ENCODE assay signal across 24 mouse cellular contexts in the genomic region with DNA sequence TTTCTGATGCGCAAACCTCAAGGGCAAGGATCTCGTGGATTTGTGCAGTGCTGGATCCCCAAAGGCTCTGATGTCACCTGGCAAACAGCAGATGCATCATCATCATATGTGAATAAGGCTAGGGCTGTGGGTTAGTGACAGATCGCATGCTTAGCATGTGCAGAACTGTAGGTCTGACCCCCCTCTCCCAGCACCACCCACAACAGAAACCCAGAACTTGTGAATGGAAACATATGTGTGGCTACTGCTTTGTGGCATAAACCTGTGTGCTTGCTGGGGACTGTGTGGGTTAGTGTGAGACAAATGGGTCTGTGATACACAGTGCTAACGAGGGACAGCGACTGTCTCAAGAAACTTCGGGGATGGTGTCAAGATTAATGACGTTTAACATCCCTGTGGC. TPM values are rescaled to one million over a fixed set of nuclear protein-coding genes. Genes with fewer than 3 reads are reported as not detected.
A peak's percentile ranks its signal among the peaks of the same experiment; 100 is the strongest.
DNase-seq lines count a peak whose midpoint lies in the region; ATAC-seq and TF ChIP-seq lines count a peak whose summit lies in the region.
"Had no signal": no experiment of that assay in that cellular context is flagged by ENCODE, and none has a peak within 500 bp of the region (broad histone marks: within the 10 kb centered on the region; RNA-seq: fewer than 3 reads in every experiment).

No protein-coding gene starts in this region.

- peaks cover 76% of the 10 kb centered on the region for H3K36me3 ChIP-seq in hindbrain, embryonic 13.5 days
- H3K36me3 ChIP-seq in hindbrain, embryonic 11.5 days (ENCODE audit: control insufficient read depth, insufficient read depth, low read length): peaks cover 20% of the 10 kb centered on the region
- peaks cover 83% of the 10 kb centered on the region for H3K36me3 ChIP-seq in midbrain, embryonic 13.5 days
- peaks cover 45% of the 10 kb centered on the region for H3K36me3 ChIP-seq in midbrain, embryonic 11.5 days (ENCODE audit: control insufficient read depth, insufficient read depth, low read length)
- peaks cover 85% of the 10 kb centered on the region for H3K36me3 ChIP-seq in E14TG2a.4 (ENCODE audit: insufficient read depth, low read length)
- peaks cover 23% of the 10 kb centered on the region for H3K36me3 ChIP-seq in thymus, adult 2 months (ENCODE audit: control insufficient read depth, insufficient read depth, low read length)

- no peak for DNase-seq in hindbrain, embryonic 11.5 days (ENCODE audit: low spot score)
- DNase-seq in midbrain, embryonic 11.5 days (ENCODE audit: low spot score, missing footprints): no peak
- peak; percentile 39 to 58 for DNase-seq in natural killer cell, adult 2 months (ENCODE audit: low spot score in 2 of 2)
- DNase-seq in thymus, adult 2 months: no peak
- DNase-seq: adrenal gland, adult 8-10 months; forebrain, postnatal 0 days; gastrocnemius, postnatal 14 days; heart, adult 18-20 months; heart, postnatal 10 days; kidney, adult 18-20 months; kidney, postnatal 4 days; lung, adult 18-20 months; lung, postnatal 10 days had no signal

- H3K27me3 ChIP-seq in hindbrain, embryonic 13.5 days: no peaks in the 10 kb centered on the region
- H3K27me3 ChIP-seq in hindbrain, embryonic 11.5 days (ENCODE audit: control insufficient read depth, insufficient read depth, low read length): no peaks in the 10 kb centered on the region
- no peaks in the 10 kb centered on the region for H3K27me3 ChIP-seq in midbrain, embryonic 13.5 days
- H3K27me3 ChIP-seq in midbrain, embryonic 11.5 days (ENCODE audit: control insufficient read depth, insufficient read depth, low read length): no peaks in the 10 kb centered on the region
- peaks cover 40% of the 10 kb centered on the region for H3K27me3 ChIP-seq in E14TG2a.4 (ENCODE audit: insufficient read depth, low read length)
- no peaks in the 10 kb centered on the region for H3K27me3 ChIP-seq in thymus, adult 2 months (ENCODE audit: control insufficient read depth, insufficient read depth, low read length)
- H3K27me3 ChIP-seq: embryonic facial prominence, embryonic 12.5 days; limb, embryonic 12.5 days had no signal

- TF ChIP-seq POLR2A in thymus, adult 2 months (IDR thresholded peaks at IDR 0.05; ENCODE audit: control insufficient read depth, extremely low read depth, insufficient read depth, low read length, poor library complexity): no peak

- no peaks in the 10 kb centered on the region for H3K9me3 ChIP-seq in hindbrain, embryonic 13.5 days
- H3K9me3 ChIP-seq in hindbrain, embryonic 11.5 days (ENCODE audit: control insufficient read depth, low read length): no peaks in the 10 kb centered on the region
- H3K9me3 ChIP-seq in midbrain, embryonic 13.5 days: no peaks in the 10 kb centered on the region
- H3K9me3 ChIP-seq in midbrain, embryonic 11.5 days (ENCODE audit: control insufficient read depth, low read length): no peaks in the 10 kb centered on the region
- H3K9me3 ChIP-seq in E14TG2a.4 (ENCODE audit: low read length): no peaks in the 10 kb centered on the region
- H3K9me3 ChIP-seq: embryonic facial prominence, embryonic 12.5 days; heart, embryonic 12.5 days; limb, embryonic 12.5 days; liver, embryonic 12.5 days; midbrain, embryonic 10.5 days had no signal

- no peak overlapping the region for H3K4me3 ChIP-seq in hindbrain, embryonic 13.5 days
- H3K4me3 ChIP-seq in hindbrain, embryonic 11.5 days (ENCODE audit: low read depth, low read length): no peak overlapping the region
- H3K4me3 ChIP-seq in midbrain, embryonic 13.5 days (replicated peaks): no peak overlapping the region
- H3K4me3 ChIP-seq in midbrain, embryonic 11.5 days (ENCODE audit: low read depth, low read length): no peak overlapping the region
- H3K4me3 ChIP-seq in E14TG2a.4 (replicated peaks; ENCODE audit: low read length): peak overlapping the region; percentile 48; the same call in 1 of the 2 replicates
- no peak overlapping the region for H3K4me3 ChIP-seq in thymus, adult 2 months (ENCODE audit: control insufficient read depth, insufficient read depth, low read length)
- H3K4me3 ChIP-seq: embryonic facial prominence, embryonic 12.5 days; heart, embryonic 12.5 days; limb, embryonic 12.5 days; liver, embryonic 12.5 days; midbrain, embryonic 10.5 days; myocyte had no signal

- no peak for ATAC-seq in hindbrain, embryonic 13.5 days (ENCODE audit: low FRiP score)
- ATAC-seq in hindbrain, embryonic 11.5 days (ENCODE audit: low FRiP score): no peak
- no peak for ATAC-seq in midbrain, embryonic 13.5 days
- no peak for ATAC-seq in midbrain, embryonic 11.5 days (ENCODE audit: low FRiP score)
- ATAC-seq: activated CD4-positive, CD25-positive, alpha-beta regulatory T cell, adult 4 months; inflammation-experienced regulatory T-cells, adult 6 months; liver, embryonic 12.5 days had no signal

- WGBS in hindbrain, embryonic 13.5 days: 67% methylated on average over 7 of the region's 7 CpGs
- 71% methylated on average over 7 of the region's 7 CpGs for WGBS in hindbrain, embryonic 11.5 days
- 81% methylated on average over 7 of the region's 7 CpGs for WGBS in midbrain, embryonic 13.5 days
- 92% methylated on average over 7 of the region's 7 CpGs for WGBS in midbrain, embryonic 11.5 days
- 95% methylated on average over 7 of the region's 7 CpGs for whole genome bisulfite sequencing in thymus, adult 2 months

- H3K27ac ChIP-seq in hindbrain, embryonic 13.5 days: peak overlapping the region; percentile 0; the same call in 1 of the 2 replicates
- no peak overlapping the region for H3K27ac ChIP-seq in hindbrain, embryonic 11.5 days (ENCODE audit: low read depth, low read length)
- 0 out of 2 replicates have a peak overlapping the region, but pooled peaks have one; percentile 35 for H3K27ac ChIP-seq in midbrain, embryonic 13.5 days
- H3K27ac ChIP-seq in midbrain, embryonic 11.5 days (ENCODE audit: low read depth, low read length): no peak overlapping the region
- no peak overlapping the region for H3K27ac ChIP-seq in thymus, adult 2 months (ENCODE audit: control insufficient read depth, insufficient read depth, low read length)
- H3K27ac ChIP-seq: embryonic facial prominence, embryonic 12.5 days; limb, embryonic 12.5 days; liver, embryonic 12.5 days; midbrain, embryonic 10.5 days had no signal

- TF ChIP-seq CTCF in E14TG2a.4 (conservative IDR thresholded peaks at IDR 0.05; ENCODE audit: low read length): no peak
- TF ChIP-seq CTCF in thymus, adult 2 months (IDR thresholded peaks at IDR 0.05; ENCODE audit: borderline replicate concordance, control insufficient read depth, extremely low read depth, insufficient read depth, low read length, poor library complexity): no peak

- no peak overlapping the region for H3K4me2 ChIP-seq in hindbrain, embryonic 13.5 days
- H3K4me2 ChIP-seq in hindbrain, embryonic 11.5 days (replicated peaks; ENCODE audit: low read depth, low read length): no peak overlapping the region
- no peak overlapping the region for H3K4me2 ChIP-seq in midbrain, embryonic 13.5 days (replicated peaks)
- no peak overlapping the region for H3K4me2 ChIP-seq in midbrain, embryonic 11.5 days
- H3K4me2 ChIP-seq: embryonic facial prominence, embryonic 12.5 days; heart, embryonic 12.5 days; limb, embryonic 12.5 days; liver, embryonic 12.5 days had no signal

- peaks cover 71% of the 10 kb centered on the region for H3K4me1 ChIP-seq in hindbrain, embryonic 13.5 days (replicated peaks)
- H3K4me1 ChIP-seq in hindbrain, embryonic 11.5 days (replicated peaks; ENCODE audit: control insufficient read depth, insufficient read depth, low read length): peaks cover 7% of the 10 kb centered on the region
- peaks cover 71% of the 10 kb centered on the region for H3K4me1 ChIP-seq in midbrain, embryonic 13.5 days (replicated peaks)
- H3K4me1 ChIP-seq in midbrain, embryonic 11.5 days (ENCODE audit: control insufficient read depth, insufficient read depth, low read length): peaks cover 7% of the 10 kb centered on the region
- H3K4me1 ChIP-seq in E14TG2a.4 (replicated peaks; ENCODE audit: low read depth, low read length): peaks cover 90% of the 10 kb centered on the region
- H3K4me1 ChIP-seq in thymus, adult 2 months (replicated peaks; ENCODE audit: control insufficient read depth, insufficient read depth, low read length): peaks cover 44% of the 10 kb centered on the region
- H3K4me1 ChIP-seq: embryonic facial prominence, embryonic 12.5 days; limb, embryonic 12.5 days had no signal

- H3K9ac ChIP-seq in hindbrain, embryonic 13.5 days: 0 out of 2 replicates have a peak overlapping the region, but pooled peaks have one; percentile 21
- no peak overlapping the region for H3K9ac ChIP-seq in hindbrain, embryonic 11.5 days (ENCODE audit: low read depth, low read length)
- H3K9ac ChIP-seq in midbrain, embryonic 13.5 days (replicated peaks): 0 out of 2 replicates have a peak overlapping the region, but pooled peaks have one; percentile 14
- no peak overlapping the region for H3K9ac ChIP-seq in midbrain, embryonic 11.5 days (ENCODE audit: low read length)
- H3K9ac ChIP-seq: embryonic facial prominence, embryonic 12.5 days; forebrain, postnatal 0 days; heart, embryonic 12.5 days; limb, embryonic 12.5 days; liver, embryonic 12.5 days had no signal

RNA-seq across cellular contexts. Expression of gene Sbk1, which starts 17.0 kb away (rescaled TPM):
- polyA plus RNA-seq in hindbrain, embryonic 13.5 days (2015; fragmentation: Nextera tagmentation; extraction: Ambion mirVana): 248 and 253 TPM in 2 replicates
- polyA plus RNA-seq in hindbrain, embryonic 11.5 days (2014; fragmentation: Nextera tagmentation; extraction: Ambion mirVana): 137 and 161 TPM in 2 replicates
- polyA plus RNA-seq in midbrain, embryonic 13.5 days (2015; fragmentation: Nextera tagmentation; extraction: Ambion mirVana): 238 and 300 TPM in 2 replicates
- 133 and 162 TPM in 2 replicates for polyA plus RNA-seq in midbrain, embryonic 11.5 days (2014; fragmentation: Nextera tagmentation; extraction: Ambion mirVana)
- polyA plus RNA-seq in thymus, adult 2 months (2012; rRNA removed): 78.1 and 82.0 TPM in 2 replicates

Comparison
In these comparisons a context has a peak if more than half of its experiments do, and no peak if none do; other contexts are left out.
1. H3K27ac ChIP-seq: peak in hindbrain, embryonic 13.5 days (single experiment) and midbrain, embryonic 13.5 days (single experiment); none in hindbrain, embryonic 11.5 days (single experiment), midbrain, embryonic 11.5 days (single experiment) and thymus, adult 2 months (single experiment).
2. H3K9ac ChIP-seq: peak in hindbrain, embryonic 13.5 days (single experiment) and midbrain, embryonic 13.5 days (single experiment); none in hindbrain, embryonic 11.5 days (single experiment) and midbrain, embryonic 11.5 days (single experiment).
3. DNase-seq: peak in natural killer cell, adult 2 months (2 of 2); none in hindbrain, embryonic 11.5 days (single experiment), midbrain, embryonic 11.5 days (single experiment) and thymus, adult 2 months (single experiment).